Mouse (Mus musculus) retina, embryonic 14.5 days (tissue): ENCODE measurements at regions not wholly inside any gene's neighbourhood (a gene's known extent, or its start where the extent isn't known, plus 50 kb on each side); places are given as distances from the start of the nearest gene placed in this dataset.
A peak's percentile ranks its signal among the peaks of the same experiment; 100 is the strongest.

ENCODE experiments used
- DNase-seq: peaks from one replicate; pipeline ENCODE4 v3.0.0-alpha.2; 2015; ENCODE audit warnings: low spot score

DNA sequence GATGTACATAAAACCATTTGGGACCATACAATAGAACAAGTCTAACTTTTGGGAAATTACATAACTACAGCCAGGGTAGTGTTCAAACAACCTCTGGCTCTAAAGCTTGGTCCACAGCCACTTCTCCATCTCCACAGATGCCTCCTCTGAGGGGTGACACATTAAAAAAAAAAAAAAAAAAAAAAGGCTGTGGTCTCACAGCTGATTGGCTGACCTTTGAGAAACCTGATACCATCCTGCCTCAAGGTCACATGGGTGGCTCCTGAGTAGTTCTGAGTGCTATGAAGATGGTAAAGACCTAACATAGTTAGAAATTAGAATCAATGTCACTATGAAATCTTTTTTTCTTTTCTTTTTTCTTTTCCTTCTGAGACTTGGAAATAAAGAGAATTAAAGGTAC, 102.4 kb downstream of the Tmem182 start:
- DNase-seq, result no peak

DNA sequence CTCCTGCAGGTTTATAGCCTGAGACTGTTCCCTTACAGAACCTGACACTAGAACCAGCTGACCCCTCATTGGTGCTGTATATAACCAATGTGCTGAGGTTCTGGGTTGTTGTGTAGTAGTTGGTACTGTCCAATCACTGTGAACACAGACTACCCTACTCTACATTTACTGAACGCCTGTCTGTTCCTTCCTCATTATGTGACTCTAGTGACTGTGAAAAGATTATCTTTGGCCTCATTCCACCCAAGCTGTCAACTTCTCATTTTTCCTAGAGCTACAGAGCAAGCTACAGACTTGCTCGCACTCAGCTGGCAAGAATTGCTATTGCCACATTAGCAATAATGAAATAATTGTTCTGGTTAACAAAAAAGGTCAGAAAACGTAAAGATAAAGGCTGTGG, 108.2 kb downstream of the Tmem182 start:
- DNase-seq, result no peak

DNA sequence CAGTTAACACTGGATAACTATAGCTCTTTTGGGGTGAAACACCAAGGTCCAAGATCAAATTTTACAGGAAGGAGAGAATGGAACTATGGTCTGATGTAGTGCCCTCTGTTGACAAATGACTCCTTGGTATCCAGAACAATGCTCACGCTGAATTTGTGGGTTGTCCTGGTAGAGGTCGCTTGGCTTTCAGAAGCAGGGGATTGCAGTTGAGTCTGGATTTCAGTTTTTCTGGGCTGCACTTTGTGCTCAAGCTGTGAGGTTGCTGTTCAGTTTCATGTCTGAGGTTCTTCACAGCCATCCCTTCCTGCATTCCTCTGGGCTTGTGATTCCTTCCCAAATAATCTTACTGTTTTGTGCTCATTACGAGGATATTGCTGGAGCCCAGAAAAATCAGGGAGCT, 118.9 kb downstream of the Tmem182 start:
- no peak for DNase-seq

DNA sequence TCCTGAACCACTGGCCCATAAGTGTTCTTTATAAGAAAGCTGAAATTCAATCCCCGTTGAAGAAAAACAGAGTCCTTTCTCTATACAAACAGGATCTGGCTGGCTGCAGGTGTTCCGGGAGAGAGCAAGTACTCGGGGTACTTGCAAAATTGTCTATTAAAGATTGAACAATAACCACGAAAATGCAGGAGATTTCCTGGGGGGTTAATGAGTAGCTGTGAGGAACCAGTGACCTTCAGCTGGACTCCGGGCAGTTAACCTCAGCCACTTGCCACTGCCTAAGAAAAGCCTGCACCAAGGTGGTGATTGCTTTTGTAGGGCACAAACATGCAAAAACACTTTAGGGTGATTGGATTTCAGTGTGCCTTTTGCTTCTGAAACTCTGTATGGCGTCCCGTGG, 119.4 kb downstream of the Tmem182 start:
- DNase-seq, result no peak

DNA sequence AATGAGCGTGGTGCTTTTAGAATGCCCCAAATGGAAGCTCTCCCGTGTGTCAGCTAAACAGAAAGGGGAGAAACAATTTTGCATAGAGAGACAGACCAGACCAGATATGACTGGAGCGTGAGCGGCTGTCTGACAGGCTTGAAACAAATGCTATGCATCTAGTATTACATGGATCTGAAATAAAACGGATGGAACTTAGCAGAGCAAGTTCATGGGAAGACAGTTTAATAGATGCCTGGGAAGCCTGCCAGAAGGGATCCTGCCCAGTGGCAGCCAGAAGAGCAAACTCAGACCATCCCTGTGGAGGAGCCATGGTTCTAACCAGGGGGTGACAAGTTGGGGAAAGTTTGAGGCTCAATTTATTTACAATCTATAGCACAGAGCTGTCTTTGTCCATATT, 126.0 kb downstream of the Tmem182 start:
- DNase-seq, result no peak

DNA sequence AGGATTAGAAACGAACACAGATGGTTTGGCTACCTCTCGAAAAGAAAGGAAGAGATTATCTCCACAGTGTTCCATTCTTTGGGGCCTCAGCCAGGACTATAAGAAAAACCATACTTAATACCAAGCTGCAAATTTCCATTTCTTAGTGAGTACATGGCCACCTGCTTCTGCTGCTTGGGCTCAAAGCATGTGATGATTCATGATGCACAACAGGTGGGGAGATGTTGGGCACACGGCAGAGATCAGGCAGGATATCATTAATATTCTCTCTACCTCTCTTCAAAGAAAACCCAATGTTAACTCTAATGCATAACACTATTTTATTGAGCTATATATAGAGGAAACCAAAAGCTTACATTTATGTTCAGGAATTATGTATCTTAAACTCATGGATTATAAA, 131.3 kb downstream of the Tmem182 start:
- DNase-seq, result no peak

DNA sequence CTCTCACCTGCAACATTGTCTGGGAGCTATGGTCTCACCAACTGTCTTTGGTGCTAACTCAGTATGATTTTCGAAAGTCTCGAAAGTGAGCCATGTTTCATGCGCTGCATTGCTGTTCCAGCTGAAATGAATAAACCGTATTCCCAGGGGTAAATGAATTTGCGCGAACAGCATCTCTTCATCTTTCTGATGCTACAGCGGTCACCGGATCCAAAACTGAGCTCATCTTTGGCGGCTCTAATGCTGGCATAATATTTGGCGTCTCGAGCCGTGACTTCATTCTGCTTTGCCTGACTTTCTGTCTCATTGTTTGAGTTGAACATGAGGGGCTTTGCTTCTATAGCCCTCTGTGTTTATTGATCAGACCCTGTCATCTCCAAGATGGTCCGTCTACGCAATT, 137.3 kb downstream of the Tmem182 start:
- DNase-seq, result no peak

DNA sequence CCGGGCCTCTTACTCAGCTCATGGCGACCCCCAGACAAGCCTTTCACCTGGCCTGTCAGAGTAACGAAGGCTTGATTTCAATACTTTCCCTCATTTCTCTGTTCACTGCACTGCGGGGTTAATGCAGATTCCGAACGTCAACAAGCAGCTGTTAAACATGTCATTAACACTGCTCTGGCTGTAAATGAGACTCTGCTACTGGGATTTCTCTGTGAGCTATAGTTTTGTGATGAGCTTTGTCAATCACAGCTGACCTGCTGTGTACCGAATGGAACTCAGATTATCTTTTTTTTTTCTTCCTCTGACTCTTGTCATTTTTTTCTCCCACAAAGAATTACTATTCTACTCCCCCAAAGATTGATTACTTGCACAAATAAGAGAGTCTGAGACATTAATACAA, 137.8 kb downstream of the Tmem182 start:
- DNase-seq, result no peak

DNA sequence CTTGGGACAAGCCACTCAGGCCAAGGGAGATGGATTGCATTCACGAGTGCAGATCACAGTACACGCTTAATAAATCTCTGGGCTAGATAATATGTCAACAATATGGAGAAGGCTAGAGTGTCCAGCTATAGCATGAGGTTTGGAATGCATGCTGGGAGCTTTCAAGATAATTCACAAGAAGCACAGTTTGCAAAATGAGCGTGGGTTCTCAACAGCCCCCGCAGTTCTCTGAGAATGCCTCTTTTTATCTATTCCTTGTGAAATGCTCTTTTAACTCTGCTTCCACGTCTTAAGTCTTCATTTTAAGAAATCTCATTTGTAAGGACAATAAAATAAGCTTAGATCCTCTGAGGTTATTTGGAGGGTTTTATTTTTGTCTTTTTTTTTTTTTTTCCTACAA, 145.2 kb downstream of the Tmem182 start:
- DNase-seq, result no peak

DNA sequence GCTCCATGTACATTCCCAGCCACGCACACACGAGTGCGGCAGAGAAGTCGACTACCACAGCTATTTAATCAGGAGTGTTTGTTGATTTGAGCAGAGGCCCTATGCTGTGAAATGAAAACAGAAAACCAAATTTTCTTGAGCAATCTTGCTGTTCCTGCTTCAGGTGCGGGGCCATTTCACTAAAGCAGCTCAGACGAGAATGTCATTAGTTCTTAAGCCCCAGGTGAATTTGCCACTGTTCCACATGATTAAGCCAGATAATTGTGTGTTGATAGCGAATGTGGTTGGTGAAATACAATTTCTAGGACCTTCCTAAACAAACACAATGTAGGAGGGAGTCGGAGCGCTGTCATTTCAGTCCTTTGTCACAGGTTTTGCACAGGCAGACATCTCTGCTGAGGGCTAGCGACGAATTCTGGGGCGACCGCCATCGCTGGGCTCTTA, 149.3 kb downstream of the Tmem182 start:
- no peak for DNase-seq

DNA sequence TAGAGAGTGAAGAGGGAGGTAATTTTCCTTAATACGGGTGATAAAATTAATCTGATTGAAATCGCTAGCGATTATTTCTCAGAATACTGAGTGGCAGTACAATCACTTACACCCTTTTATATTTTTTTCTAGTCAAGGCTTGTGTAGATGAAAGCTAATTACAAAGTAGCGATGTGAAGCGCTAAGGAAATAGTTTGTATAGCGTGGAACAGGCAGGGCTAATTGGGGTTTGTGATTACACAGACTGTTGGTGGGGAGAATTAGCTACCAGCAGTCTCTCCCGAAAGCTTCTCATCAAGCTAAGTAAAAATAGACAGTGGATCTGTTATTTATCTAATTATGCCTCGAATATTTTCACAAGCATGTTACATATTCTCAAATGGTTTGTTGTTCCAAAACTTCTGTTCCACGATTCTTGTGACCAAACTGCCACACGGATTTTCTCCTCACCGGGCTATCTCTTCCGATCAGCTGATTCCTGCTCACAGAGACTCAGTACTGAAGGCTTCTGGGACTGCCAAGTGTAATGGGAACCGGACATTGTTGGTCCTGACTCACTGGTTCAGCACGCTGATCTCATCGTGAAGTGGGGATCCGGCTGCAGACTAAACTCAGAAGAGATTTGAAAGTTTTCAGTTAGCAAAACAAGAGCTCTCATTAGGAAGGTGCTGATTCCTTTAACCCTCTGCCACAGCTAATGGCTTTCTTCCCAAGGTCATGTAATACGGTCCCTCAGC, 162.5 kb downstream of the Tmem182 start:
- DNase-seq, result peak; percentile 5

DNA sequence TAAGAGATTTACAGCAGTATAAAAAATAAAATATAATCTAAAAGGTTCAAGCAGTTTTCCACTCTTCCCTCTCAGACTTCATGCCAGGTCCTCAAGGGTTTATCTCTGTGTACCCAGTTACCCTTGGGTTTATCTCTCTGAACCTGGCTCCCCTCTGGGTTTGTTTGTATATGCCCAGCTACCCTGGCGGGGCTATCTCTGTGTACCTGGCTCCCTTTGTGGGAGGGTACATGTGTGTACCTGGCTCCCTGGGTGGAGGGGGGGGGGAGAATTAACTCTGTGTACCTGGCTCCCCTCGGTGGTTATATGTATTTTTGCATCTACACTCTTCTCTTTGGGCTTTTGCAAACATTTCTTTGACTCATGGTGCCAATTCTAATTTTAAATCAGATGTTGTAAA, 178.4 kb downstream of the Tmem182 start:
- DNase-seq, result no peak

DNA sequence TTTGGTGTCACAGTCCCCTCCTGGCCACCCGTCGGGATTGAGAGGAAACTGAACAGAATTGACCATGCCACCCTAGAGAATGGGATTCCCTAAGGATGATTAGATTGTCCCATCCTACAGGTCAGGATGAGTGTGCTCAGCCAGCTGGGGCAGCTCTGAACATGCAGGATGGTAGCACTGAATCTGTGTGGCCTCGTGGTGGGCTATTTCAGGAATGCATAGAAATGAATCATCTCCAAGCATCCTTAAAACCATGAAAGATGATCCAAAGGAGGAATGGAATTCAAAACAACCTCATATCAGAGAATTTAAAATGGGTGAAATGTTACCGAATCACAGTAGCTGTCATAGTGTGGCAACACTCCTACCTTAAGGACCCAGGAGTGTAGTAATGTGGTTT, 187.9 kb downstream of the Tmem182 start:
- no peak for DNase-seq

DNA sequence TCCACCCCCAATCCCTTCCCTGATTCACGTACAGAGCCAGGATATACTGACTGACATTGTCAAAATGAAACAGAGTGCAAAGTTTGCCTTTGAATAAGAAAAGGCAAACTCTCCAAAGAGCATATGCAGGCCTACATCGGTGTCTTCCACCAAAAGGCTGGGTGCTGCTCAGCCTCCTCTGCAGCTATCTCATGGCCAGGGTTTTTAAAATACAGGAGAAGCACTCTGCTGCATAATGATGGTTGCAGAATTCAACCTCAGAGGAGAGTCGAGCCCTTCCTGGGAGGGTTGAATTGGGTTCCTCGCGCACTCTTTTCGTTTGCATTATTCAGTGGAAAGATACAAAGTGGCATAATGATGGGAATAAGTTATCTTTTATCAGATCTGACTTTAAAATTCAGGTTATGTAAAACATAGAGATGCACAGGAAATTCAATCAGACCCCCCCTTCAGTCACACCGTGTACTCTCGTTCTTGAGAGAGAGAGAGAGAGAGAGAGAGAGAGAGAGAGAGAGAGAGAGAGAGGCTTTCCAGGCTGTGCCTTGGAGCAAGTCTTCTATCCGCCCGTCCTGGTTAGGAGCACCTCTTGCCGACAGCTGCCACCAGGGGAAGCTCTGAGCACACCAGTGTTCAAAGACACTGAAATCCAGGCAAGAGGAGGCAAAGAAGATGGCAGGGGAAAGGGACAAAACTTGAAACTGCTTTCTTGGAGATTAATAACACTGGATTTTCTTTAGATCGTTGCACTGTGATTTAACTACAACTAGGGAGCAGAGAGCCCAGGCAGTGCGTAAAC, 196.0 kb downstream of the Tmem182 start:
- DNase-seq, result peak; percentile 62

DNA sequence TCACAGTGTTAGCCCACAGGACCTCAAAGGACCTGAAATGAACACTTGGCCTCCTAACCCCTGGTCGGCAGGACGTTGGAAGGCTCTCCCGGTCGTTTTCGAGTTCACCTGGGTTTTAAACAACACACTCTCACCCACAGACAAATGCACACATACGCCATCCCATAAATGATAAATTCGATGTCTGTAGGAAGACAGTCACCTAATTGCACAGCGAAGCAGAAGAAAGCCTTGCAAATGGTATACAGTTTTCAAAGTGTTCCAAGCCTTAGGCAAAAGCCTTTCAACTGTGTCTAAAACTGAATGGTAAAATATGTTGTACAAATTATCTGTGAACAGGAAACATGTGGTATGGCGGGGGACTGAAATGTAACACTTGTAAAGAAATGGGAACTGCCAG, 196.6 kb downstream of the Tmem182 start:
- DNase-seq, result peak; percentile 4

DNA sequence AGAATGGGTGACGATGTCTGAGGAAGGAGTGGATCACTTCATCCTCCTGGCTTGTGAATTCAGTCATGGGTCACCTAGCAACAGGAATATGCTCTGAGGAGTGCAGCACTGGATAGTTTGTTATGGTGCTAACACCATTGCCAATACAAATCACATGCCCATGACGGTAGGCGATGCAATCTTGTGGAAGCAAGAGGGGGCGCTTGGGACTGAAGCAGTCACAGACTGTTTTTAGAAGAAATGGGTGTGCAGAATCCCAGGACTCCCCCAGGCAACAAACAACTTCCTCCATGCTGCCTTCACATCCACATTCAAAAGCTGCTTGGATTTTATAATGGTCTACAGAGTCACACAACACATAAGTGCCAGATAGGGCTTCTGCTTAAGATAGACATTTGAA, 221.5 kb downstream of the Tmem182 start:
- no peak for DNase-seq

DNA sequence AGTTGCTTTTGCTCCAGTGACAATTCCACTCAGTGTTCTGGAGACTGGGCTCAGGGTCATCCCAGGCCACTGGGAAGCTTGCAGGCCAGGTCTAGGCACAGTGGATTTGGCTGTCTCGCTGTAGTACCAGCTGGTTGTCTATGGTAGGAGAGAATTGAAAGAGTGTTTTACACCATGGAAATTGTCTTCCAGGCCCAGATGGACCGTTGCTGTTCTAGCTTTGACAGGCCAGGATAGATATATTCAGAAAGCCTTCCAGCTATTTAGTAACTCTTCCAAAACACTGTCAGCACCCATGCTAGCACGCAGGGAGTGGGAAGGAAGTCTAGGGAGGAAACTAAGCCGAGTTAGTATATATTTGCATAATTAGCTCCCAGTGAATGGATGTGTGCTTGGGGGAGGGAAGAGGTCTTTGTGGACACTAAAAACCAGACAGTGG, 222.2 kb downstream of the Tmem182 start:
- no peak for DNase-seq

DNA sequence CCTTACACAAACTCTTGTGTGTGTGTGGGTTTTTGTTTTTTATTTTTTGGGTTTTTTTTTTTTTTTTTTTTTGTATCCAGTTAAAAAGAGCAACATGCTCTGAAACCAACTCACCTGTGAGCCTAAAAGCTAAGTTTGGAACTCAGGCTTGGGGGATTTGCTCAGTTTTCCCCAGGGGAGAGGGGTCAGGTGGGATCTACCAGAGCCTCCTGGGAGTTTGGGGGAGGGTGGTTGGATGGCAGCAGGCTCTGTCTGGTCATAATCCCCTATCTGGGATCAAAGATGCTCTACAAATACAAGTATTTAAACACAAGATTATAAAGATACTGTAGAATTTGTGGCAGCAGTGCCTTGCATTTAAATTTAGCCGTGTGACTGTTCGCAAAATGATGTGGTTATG, 222.6 kb downstream of the Tmem182 start:
- no peak for DNase-seq

DNA sequence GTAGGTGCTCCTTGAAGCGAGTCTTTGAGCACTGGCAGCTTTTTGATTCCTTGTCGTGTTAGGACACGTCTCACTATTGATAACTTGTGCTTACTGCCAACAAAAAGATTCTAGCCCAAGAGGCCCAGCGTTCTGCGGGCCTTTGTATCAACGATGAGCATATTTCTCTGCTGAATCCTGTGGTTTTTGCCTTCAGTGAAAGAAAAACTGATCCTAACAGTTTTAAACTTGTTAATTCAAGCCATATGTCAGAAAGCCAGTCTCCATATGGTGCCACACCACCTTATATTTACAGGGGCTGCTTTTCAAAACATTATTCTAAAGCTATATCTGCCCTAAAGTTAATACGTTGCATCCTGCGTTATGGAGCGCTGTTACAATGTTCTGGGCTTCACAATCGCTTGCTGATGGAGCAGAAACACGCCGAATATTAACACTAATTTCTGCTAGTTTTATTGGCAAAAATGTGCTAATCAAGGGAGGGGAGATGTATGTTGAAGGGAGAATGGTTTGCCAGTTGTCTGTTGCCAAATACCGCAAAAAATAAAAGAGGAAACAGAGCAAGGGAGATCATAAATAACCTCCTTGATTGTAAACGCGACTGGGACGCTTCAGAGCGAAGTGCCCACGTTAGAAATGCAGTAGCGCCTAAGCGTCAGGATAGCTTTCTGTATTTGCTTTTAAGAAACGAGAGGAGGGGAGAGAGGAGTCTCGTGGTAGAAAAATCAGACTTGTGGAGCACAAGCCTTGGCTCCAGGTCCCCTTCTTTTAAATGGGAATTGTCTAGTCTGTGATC, 229.9 kb downstream of the Tmem182 start:
- DNase-seq, result no peak

DNA sequence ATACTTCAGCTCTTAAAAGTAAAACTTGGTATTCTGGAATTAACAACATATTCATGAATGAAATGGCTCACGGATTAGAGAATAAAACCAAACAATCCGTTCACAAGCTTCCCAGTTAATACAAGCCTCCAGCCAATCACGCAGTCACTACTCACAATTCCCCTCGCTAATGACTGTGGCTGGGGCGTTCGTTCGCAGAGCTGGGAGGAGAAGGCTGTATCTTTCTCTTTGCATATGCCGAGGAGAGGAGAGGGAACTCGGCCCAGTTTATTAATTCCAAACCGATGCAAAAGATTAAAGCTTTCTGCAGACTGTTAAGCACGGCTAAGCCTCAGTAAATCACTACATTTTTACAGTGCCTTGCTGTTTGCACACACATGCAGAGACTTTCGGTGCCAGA, 231.5 kb downstream of the Tmem182 start:
- no peak for DNase-seq

DNA sequence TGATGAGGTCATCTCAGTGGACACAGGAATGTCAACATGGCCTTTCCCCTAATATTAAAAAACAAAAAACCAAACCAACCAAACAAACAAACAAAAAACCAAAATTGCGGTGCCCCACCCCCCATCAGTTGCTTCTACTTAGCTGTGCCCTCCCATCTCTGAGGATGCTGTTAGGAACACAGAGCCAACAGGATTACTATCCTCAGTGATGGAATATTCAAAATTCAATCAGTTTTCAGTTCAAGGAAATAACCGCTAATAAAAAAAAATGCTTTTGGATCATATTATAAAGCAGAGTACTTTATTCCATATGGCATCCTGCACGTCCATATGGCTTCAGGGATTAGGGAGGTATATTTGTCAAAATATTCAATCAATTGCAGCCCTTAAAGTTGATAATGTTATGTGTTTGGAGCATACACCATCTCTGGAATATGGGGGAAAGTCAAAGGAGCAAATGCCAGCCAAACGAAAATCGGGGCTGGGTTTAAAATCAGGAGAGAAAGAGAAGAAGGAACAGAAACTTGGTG, 249.1 kb downstream of the Tmem182 start:
- no peak for DNase-seq

DNA sequence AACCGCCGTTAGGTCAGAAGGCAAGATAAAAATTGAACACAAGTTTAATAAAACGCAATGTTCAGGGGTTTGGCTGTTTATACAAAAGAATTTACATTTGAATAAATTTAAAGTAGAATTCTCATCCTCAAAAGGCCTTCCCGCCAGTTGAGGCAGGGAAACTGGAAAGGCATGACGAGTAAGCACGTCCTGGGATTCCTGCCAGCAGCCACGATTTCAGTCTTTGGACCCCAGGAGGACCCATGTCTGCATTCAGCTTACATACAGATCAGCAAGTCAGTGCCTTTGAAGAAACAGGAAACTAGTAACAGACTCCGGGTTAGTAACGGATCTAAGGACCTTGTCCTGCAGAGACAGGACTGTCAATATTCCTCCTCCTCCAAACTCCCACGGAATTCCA, 250.4 kb downstream of the Tmem182 start:
- DNase-seq, result no peak

DNA sequence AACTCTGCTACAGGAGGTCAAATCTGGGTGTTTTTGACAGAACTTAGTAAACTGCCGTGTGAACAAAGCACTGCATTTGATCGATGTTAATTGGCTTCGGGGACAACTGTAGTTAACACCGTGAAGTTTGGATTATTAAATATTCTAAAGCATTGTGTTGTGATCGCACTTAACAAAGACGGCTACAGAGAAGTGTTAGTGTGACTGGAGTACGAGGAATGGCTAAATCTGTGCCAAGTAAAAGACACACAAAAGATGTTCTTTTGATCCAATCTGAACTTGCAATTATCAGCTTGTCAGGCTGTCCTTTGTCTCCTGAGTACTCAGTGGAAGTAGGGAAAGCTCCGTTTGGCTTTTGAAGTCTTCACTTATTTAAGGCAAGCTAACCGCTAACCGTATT, 259.7 kb downstream of the Tmem182 start:
- DNase-seq, result no peak
